Mouse (Mus musculus) thymus, adult 2 months (tissue): Measurements from ENCODE around the gene Prp2. TPM values are rescaled to one million over a fixed set of nuclear protein-coding genes. Genes with fewer than 3 reads are reported as not detected.
"Not testable (repeated sequence)": the region's sequence is repeated elsewhere in the genome, so short reads cannot be mapped to it uniquely, and the experiment has no call there.

Experiments
- DNase-seq: peaks from one replicate; pipeline ENCODE4 v3.0.0; 2021
- H3K27ac ChIP-seq: fragments of 200-500 bp; 2 replicates; pipeline ENCODE4 v1.5.1; 2012; ENCODE audit warnings: low read length, control low read depth; ENCODE audit not compliant: control insufficient read depth, insufficient read depth
- H3K27me3 ChIP-seq: fragments of 200-500 bp; 2 replicates; pipeline ENCODE4 v1.6.1; 2012; ENCODE audit warnings: mild to moderate bottlenecking, low read length, moderate library complexity, mixed read lengths; ENCODE audit not compliant: control insufficient read depth, insufficient read depth
- H3K36me3 ChIP-seq: fragments of 200-500 bp; 2 replicates; pipeline ENCODE4 v1.6.1; 2012; ENCODE audit warnings: mild to moderate bottlenecking, low read length, moderate library complexity; ENCODE audit not compliant: control insufficient read depth, insufficient read depth
- H3K4me1 ChIP-seq: fragments of 200-500 bp; replicated peaks from 2 replicates; pipeline ENCODE4 v1.6.1; 2012; ENCODE audit warnings: low read length; ENCODE audit not compliant: control insufficient read depth, insufficient read depth
- H3K4me3 ChIP-seq: fragments of 200-500 bp; 2 replicates; pipeline ENCODE4 v1.5.1; 2012; ENCODE audit warnings: mild to moderate bottlenecking, low read length, control low read depth, moderate library complexity; ENCODE audit not compliant: control insufficient read depth, insufficient read depth
- CTCF ChIP-seq: fragments of 200-500 bp; IDR thresholded peaks from 2 replicates; pipeline ENCODE4 v1.5.1; 2012; ENCODE audit warnings: mild to moderate bottlenecking, control low read depth, low read length, moderate library complexity, borderline replicate concordance; ENCODE audit not compliant: control insufficient read depth, poor library complexity, insufficient read depth; ENCODE audit errors: extremely low read depth
- WGBS: fragments of 180-500 bp; shearing (Covaris S2); methylation state at CpG from one replicate; pipeline ENCODE4 v1.1.7; 2018; 5-methylcytosine and 5-hydroxymethylcytosine counted together
- polyA plus RNA-seq: library from polyadenylated mRNA; depleted of rRNA; stranded (reverse); fragments of >200 nt; gene quantifications from 2 replicates; pipeline ENCODE4 v1.2.3, GENCODE M21; 2012; rRNA removed

Gene Prp2
- not detected in 2 replicates for polyA plus RNA-seq

DNA sequence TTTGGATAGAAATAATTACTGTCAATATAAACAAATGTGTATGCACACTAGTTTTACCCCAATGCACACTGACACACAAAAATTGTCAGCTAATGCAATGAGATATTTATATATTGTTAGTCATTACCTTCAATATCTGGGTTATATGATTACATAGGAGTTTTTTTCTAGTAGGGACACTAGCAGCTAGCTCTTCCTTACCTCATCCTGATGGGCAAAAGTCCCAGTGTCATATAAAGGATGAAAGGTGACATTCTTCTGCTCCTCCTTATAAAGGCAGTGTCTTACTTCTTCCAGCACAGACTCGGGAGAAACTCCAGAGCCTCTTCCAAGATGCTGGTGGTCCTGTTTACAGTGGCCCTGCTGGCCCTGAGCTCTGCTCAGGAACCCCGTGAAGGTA lies at the start of gene Prp2:
Gene Prp2 (plus strand): TSS at position 301 of the 400 bp plus-strand sequence.
- H3K4me1 ChIP-seq, DNase-seq: not testable (repeated sequence)
- 75% methylated on average over 2 of the region's 2 CpGs for WGBS

DNA sequence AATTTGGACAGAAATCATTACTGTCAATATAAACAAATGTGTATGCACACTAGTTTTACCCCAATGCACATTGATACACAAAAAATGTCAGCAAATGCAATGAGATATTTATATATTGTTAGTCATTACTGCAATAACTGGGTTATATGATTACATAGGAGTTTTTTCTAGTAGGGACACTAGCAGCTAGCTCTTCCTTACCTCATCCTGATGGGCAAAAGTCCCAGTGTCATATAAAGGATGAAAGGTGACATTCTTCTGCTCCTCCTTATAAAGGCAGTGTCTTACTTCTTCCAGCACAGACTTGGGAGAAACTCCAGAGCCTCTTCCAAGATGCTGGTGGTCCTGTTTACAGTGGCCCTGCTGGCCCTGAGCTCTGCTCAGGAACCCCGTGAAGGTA lies 26.2 kb upstream of the Prp2 start, which contains the start of gene Prh1:
Gene Prh1 (plus strand): TSS at position 301 of the 400 bp plus-strand sequence.
- DNase-seq, H3K27ac ChIP-seq, H3K4me1 ChIP-seq, H3K36me3 ChIP-seq, H3K27me3 ChIP-seq, H3K4me3 ChIP-seq: not testable (repeated sequence)
- 88% methylated on average over 1 of the region's 1 CpGs for WGBS

More for the DNA sequence above, at the start of gene Prp2:
- not testable (repeated sequence) for H3K36me3 ChIP-seq, H3K27ac ChIP-seq, H3K27me3 ChIP-seq, H3K4me3 ChIP-seq

DNA sequence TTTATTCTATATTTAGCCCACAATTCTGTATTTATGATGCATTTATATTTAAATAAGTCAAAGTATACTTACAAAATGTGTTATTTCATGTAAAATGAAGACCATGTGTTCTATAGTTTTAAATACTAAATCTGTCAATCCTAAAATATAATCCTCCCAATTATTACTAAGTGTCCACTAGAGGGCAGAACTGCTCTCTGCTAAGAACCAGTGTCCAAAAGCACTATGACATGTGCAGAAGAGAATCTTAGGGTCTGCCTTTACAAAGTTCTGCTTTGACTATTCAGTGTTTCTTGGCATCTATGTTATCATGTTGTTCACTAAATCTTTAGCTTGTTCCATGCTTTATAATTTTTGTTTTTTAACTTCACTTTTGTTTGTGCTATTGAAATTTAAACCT lies 53.7 kb downstream of the Prp2 start:
- no peak overlapping the region for H3K4me3 ChIP-seq
- DNase-seq, result no peak
- no peak overlapping the region for H3K27ac ChIP-seq
- H3K36me3 ChIP-seq, result no peaks in the 10 kb centered on the region
- no peak for TF ChIP-seq CTCF
- no peaks in the 10 kb centered on the region for H3K4me1 ChIP-seq
- no peaks in the 10 kb centered on the region for H3K27me3 ChIP-seq

Other genes starting within 250 kb of the Prp2 start
- gene Gm8882, start 231.8 kb upstream of the Prp2 start, polyA plus RNA-seq, result not detected in 2 replicates
- 0.15 TPM in 1 of 2 replicates, not detected in the other for gene Prh1, start 26.1 kb upstream of the Prp2 start, polyA plus RNA-seq
- 0.36 TPM in 1 of 2 replicates, not detected in the other for gene A630073D07Rik, start 55.6 kb downstream of the Prp2 start, polyA plus RNA-seq
- not detected in 2 replicates for gene Tas2r120, start 61.0 kb downstream of the Prp2 start, polyA plus RNA-seq
- not detected in 2 replicates for gene Tas2r121, start 105.1 kb downstream of the Prp2 start, polyA plus RNA-seq
- gene Tas2r122, start 116.0 kb downstream of the Prp2 start, polyA plus RNA-seq, result not detected in 2 replicates
- gene Tas2r115, start 142.1 kb downstream of the Prp2 start, polyA plus RNA-seq, result not detected in 2 replicates
- not detected in 2 replicates for gene Tas2r124, start 158.8 kb downstream of the Prp2 start, polyA plus RNA-seq
- gene Tas2r102, start 166.2 kb downstream of the Prp2 start, polyA plus RNA-seq, result not detected in 2 replicates
- not detected in 2 replicates for gene Tas2r136, start 182.2 kb downstream of the Prp2 start, polyA plus RNA-seq
- 0.11 TPM in 1 of 2 replicates, not detected in the other for gene Tas2r117, start 206.9 kb downstream of the Prp2 start, polyA plus RNA-seq